Mouse (Mus musculus): ENCODE measurements around the gene Mob3b.
A peak's percentile ranks its signal among the peaks of the same experiment; 100 is the strongest.

Mob3b gene

DNA sequence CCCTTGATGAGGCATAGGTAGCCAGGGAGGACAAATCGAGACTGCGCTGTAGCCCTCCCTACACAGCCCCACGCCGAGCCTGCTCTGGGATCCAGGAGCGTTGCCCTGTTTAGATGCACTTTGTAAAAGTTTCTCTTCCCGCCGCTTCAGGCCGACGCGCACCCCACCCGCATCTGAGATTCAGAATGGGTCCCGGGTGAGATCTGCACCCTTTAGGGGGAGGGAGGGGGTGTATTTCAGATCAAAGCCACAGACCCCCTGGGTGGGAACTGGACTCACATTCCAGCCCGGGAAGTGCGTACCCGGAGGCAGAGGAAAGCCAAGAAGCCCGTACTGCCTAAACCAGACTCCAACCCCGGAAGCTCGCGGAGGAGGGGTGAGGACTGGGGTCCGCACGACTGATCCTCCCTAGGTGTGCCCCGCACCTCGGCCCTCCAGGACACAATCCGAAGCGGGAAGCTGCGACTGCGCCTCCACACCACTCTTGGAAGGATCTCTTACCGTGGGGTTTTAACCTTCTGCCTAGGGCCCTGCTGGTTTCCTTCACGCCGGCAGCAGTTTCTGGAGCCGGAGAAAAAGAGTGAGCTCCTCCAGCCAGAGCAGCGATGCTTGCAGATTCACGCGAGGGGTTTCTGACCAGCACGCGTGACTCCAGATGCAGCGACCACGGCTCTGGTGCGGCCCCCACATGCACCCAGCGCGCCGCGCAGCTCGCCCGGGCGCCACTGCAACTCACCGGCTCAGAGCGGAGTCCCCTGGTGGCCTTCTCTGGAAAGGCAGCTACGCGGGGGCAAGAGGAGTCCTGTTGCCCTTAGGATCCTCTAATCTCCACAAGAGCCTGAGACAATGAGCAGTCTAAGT, at the start of gene Mob3b:
Mob3b (minus strand) TSS at position 734 of the 861 bp plus-strand sequence.
- DNase-seq = peak; percentile 94

DNA sequence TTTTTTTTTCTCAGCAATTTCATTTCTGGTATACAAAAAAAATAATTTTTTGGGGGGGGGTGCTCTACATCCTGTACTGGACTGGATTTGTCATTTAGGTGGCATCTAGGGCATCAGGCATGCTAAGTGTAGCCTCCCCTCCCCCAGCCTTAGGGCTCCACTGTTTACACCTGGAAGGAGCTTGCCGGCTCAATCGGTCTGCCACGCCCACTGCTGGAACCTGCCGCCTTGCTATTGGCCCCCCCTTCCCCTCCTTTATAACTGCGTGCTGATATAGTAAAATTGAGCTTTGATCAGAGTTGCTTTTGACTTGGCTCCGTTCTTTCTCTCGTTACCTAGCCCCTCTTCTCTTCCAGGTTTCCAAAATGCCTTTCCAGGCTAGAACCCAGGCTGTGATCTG, 47.4 kb upstream of the Mob3b start:
- no peak for DNase-seq

DNA sequence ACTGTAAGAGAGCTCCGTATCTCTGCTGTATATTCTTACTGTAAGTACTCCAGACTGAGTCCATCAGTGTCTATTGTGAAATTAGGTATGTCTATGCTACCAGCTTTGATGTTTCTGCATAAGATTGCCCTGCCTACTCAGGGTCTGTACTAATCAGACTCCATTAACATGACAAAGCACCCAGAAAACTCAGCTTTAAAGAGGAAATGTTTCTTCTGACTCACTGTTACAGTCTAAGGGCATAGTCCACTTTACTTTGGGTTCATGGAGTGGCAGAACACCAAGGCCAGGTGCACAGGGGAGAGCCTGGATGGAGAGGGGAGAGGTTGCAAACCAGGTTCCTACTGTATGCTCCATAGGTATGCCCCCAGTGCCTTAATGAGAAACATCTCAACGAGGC, 46.4 kb upstream of the Mob3b start:
- DNase-seq = no peak

DNA sequence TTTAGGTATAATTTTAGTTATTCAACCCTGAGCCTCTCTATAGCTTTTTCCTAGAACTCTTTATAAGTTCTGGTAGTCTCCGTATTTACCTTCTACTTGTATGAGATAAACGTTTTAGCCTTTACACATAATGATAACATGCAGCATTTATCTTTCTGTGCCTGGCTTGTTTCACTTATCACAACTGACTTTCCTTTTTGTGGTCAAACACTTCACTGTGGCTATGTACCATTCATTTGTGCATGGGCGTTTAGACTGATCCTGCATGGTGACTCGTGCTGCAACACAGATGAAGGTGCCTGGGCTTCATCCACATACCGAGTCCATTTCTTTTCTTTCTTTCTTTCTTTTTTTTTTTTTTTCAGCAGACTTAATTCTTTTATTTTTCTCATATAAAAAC, 44.4 kb upstream of the Mob3b start:
- no peak for DNase-seq

DNA sequence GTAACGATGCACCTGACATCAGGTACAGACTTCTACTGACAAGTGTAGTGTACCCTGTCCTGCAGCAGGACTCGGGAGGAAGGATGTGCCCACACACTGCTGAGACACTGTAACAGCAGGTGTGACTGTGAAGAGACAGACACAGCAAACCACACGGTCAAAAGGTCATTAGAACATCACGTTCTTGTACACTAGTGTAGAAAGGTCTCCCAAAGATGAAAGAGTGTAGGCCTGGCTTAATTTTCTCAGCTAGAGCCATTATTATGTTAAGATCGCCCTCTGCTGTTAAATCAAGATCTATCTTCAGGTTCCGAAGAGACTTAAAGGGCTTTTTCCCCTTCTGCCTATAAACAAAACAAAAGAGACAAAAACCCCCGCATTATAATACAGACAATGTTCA, 35.4 kb upstream of the Mob3b start:
- no peak for DNase-seq

DNA sequence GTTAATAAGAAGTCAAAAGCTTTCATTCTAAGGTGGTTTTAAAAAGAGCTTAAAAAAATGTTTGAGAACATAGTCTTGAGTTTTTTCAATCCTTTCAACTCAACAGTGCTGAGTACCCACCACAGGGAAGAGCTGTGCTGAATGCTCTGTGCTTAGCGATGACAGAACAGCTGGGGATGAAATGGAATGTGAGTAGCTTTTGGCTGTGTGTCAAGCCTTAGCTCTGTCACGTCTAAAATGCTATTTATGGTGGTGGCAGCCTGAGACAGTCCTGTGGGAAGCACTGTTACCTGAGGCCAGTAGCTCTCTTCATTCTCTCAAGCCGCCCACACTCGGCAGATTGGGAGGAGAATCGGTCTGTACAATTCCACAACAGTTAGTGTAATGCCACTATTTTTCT, 32.5 kb upstream of the Mob3b start:
- DNase-seq = no peak

DNA sequence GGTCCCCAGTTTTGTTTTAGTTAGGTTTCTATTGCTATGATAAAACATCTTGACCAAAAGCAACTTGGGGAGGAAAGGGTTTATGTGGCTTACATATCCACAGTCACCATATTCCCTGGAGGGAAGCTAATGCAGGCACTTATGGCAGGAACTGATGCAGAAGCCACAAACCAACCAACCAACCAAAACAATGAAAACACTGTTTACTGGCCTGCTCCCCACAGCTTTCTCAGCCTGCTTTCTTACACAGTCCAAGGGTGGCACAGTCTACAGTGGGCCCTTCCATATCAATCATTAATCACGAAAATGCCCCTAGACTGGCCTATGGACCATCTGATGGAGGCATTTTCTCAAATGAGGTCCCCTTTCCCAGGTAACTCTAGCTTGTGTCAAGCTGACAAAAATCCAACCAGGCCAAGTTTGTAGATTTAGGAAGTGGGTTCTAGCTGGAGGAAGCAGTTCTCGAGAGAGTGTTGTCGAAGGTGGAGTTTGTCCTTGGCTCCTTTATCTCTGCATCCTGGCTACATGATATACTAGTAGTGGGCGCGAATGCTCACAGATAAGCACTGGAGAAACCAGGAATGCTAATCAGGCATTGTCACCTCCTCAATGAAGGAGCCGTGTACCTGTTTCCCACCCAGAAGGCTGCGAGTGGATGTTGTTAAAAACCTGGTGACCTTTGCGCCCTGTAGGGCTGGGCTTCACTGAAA, 30.5 kb upstream of the Mob3b start:
- no peak for DNase-seq

DNA sequence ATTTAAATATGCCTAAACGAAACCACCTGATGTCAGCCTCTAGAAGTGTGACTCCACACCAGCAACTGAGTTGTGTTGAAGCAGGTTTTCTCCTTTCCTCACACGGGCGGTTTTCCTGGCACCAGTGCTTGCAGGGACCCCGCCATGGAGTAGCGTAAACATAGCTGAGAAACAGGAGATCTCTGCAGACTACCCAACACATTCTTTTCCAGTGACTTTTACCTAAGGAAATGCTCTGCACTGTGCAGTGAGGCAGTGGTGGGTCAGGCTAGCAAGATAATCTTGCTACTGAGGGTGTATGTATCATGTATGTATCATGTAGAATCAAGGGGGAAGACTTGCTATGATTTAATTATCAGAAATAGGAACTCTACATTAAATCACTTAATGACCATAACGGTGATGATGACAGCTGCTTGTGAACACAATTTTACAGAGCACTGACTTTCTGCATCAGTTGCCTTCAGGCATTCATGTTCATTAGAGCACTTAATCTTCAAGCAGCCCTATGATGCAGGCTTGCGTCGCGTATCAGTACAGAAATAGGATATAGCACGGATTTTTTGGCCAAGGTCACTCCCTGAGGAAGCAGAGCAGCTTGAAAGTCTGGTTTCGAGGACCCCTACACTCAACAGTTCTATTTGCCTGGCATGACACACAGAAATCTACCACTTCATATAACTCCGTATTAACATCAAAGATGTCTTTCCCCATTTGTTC, 20.8 kb upstream of the Mob3b start:
- no peak for DNase-seq

DNA sequence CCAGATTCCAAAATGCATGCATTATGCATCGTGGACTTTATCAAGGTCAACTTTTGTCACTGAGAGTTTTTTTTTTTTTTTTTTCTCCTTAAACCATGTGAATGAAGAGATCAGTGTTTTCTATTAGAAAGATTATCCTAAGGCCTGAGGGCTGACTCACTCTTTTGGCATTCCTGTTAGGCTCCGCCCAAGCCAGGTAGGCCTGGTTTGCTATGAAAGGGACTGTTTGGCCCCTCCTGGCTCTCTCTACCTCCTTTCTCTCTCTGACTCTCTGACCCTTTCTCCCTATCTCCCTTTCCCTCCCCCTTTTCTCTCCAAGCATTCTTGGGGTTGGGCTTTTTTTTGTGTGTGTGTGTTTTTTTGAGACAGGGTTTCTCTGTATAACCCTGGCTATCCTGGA, 18.3 kb upstream of the Mob3b start:
- no peak for DNase-seq

DNA sequence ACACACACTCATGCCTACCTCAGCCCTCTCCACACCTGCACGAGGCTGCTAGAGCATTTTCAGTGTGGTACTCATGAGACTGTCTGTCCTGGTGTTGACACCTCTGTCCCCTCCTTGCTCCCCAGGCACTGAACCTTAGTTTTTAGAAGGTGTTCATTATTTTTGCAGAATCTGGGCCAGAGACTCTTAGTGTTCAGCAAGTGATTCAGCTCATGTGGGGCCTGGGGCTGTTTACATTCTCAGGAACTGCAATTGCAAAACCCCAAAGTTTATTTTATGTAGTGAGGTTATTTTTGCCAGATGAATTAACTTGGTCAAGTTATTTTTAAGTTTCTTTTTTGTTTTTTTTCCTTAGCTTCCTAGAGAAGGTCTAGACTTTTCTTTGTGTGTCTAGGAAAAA, 16.3 kb upstream of the Mob3b start:
- no peak for DNase-seq

DNA sequence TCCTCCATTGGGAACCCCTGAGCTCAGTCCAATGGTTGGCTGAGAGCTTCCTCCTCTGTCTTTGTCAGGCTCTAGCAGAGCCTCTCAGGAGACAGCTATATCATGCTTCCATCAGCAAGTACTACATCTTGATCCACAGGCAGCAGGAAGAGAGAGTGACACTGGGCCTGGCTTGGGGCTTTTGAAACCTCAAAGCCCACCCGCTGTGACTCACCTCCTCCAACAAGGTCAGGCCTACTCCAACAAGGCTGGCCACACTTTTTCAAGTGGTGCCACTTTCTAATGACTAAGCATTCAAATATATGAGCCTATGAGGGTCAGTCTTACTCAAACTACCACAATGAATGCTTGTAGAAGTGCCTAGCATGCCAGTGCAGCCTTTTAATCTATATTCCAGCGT, 15.2 kb upstream of the Mob3b start:
- no peak for DNase-seq

DNA sequence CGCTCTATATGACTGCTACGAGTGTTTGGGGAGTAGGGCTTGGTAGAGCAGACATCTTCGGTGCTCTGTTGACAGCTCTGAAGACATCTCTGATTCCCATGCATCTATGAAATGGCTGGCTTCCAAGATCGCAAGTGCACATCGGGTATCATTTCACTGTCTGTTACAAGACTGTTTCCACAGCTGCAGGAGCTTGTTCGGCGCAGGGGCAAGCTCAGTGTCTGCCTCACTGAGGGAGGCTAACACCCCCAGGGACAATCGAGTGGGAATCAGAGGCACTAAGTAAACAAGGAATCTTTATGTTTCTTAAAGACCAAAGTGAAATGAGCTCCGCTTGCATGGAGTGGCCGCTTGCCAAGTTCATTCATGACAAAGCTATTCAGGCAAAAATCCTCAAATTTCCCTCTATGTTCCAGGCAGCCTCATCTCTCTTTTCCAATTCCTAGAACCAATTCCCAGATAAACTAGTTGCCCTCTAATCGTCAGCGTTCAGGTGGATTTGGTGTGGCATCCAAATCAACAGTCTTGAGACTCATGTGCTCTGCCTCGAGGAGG, 12.4 kb upstream of the Mob3b start:
- DNase-seq = no peak

DNA sequence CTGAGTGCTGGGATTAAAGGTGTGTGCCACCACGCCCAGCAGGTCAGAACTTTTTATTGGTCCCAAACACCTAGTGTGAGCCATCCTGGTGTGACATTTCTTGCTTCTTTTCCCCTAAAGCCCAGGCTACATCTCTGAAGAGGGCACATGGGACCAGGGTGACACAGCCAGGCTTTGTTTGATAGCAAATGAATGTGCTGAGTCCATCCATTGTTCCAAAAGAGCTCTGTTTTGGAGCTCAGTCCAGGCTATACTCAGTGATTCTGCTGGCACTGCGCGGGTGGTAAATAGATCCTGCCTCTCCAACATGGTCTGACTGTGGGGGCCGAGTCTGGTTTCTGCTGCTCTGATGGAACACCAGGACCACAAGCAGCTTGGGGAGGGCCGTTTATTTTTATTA, 10.6 kb upstream of the Mob3b start:
- no peak for DNase-seq

DNA sequence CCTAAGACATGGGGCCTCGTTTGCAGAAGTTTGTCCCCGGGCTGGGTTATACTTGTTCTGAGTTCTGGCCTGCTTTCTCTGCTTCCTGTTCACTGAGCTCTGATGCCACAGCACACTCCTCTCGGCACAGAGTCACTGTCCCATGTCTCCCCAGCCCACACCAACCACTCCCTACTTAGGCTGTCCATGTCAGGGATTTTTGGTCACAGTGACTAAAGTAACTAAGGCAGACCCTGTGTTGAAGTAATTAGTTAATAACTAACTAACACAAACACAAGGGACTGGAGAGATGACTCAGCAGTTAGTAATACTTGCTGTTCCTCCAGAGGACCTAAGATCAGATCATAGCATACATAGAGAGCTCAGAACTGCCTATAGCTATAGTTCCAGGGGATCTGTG, 8.7 kb upstream of the Mob3b start:
- peak; percentile 27 for DNase-seq

DNA sequence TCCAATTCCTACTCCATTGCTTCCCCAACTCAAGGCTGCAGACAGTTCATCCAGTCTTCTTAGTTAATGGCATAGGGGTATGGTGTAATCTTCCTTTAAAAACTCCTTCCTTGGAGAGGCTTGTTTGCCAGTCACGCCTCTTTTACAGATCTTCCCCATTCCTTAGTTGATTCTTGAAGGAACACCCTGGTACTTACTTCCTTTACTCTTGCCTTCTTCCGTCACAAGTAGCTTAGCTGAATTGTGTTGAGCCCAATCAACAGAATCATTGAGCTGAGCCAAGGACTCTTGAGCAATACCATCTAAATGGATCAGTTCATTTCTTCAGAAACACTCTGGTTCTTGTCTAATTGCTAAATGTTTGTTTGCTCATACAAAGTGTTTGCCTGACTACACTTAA, 8.0 kb upstream of the Mob3b start:
- no peak for DNase-seq

DNA sequence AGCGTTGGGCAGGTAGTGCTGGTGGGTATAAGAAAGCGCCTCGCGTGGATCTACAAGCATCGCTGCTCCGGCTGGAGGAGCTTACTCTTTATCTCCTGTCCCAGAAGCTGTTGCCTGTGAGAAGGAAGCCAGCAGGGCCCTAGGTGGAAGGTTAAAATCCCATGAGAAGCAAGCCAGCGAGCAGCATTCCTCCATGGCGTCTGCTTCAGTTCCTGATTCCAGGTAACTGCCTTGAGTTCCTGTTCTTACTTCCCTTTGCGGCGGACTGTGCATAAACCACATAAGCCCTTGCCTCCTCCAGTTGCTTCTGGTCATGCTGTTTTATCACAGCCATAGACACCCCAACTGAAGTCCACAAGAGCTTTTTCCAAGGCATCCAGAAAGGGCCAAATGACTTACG, 531 bp upstream of the Mob3b start:
- no peak for DNase-seq

DNA sequence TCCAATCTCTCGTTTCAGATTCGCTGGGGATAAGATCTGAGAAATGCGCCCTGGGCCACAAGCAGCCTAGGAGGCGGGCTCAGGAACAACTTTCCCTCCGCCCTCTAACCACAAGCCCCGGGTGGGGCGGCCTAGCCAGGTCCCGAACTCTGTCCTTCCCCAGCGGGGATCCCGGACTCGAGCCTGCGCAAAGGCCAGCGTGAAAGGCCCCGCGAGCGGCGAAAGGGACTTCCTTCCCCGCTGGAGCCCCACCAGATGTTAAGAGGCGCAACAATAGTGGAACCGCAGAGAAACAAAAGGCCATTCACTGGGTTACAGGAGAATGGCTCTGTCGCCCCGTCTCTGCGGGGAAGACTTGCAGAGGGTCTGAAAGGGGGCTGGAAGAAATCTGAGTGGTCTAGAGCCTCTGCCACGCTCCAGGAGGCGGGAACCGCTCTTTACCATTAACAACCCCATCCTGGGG, 1.1 kb downstream of the Mob3b start:
- peak; percentile 87 for DNase-seq

DNA sequence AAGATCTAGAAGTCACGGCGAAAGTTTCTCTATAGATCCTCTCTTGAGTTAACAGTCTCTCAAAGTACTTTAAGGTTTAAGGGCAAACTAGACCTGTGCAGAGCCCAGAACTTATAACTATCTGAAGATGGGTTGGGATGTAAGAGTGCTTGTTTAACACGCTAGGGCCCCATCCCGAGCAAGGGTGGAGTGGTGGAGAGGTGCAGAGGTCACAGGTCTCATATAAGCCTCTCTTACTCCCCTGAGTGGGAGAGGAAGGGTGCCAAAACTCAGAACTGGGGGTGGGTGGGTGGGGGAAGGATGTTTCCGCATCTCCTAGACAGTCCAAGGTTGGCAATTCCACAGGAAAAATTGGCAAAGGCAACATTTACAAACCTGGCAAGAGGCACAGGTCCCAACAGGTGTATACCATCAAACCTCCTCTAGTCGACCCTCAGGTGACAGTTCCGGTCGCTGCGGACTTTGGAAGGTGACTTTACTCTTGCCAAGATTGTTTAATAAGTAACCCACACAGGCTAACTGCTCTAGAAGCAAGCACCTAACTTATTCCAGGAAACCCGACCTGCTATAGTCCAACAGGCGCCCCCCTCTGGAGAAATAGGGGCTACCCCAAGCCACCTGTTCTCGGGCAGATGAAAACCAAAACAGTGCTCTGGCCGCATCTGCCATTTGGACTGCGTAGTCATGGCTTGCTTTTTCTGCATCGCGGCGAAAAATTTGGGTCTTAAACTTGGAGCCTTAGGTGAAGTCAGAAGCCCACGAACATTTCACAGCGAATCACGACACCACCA, 2.0 kb downstream of the Mob3b start:
- DNase-seq = peak; percentile 88

DNA sequence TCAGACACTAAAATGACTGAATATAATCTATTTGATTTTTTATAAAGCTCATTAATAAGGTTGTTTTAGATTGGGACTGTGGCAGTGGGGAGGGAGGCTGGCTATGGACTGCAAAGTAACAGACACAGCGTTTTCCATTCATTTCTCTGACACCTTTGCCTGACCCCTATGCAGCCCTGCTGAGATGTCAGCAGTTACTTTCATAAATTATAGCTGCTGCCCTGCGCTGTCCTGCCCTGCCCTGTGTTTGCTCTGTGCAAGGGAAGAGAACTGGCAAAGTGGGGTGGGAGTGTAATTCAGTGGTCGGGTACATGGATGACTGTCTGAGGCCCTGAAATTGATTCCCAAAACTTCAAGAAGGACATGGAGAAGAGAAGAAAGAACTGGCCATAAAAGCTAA, 3.2 kb downstream of the Mob3b start:
- no peak for DNase-seq

DNA sequence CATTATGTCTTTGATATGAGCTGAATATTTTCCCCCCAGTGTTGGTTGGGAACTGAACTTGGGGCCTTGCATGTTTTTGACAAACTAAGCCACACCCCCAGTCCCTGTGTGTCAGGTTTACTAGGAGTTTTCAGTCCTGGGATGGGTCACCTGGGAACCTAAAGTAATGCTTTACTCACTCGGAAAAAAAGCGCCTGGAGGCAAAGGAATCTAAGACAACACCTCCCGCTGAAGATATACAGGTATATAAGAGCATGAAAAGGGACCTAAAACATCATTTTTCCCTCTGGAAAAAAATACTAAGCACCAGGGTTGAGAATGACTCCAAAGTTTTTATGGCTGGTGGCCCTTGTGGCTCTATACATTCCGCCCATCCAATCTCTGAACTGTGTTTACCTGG, 5.5 kb downstream of the Mob3b start, which contains the start of gene Ifnk:
Ifnk (plus strand) TSS at position 301 of the 400 bp plus-strand sequence.
- DNase-seq = no peak

DNA sequence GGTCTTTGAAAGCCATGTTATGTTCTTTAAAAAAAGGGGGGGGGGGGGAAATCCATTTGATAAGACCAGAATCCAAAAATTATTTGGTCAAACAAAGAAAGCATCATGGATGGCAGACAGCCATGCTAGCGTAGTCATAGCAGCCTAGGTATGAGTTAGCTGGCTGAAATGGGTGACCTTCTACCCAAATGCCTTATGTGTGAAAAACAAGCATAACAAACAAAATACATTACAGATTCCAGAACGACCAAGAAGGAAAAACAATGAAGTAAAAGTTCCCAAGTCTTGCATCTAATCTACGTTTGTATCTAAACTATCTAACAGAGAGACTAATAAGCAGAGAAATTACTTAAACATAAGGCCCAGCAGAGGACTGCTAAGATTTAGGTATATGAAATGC, 6.6 kb downstream of the Mob3b start:
- no peak for DNase-seq

DNA sequence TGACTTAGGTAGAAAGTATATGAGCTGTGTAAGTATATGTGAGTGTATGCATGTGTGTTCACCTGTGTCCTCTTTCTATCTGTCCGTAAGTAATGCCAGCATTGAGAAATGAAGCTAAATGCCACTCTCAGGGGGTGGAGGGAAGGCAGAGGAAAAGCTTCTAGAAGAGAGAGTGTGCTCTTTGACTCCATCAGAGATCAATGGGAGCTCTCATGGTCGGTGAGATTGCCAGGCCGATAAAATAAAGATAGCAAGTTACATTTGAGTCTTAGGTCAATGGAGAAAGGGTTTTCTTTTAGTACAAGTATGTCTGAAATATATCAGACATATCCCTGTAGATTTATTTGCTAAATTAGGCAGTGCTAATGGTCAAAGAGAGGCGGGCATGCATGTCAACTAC, 9.0 kb downstream of the Mob3b start:
- DNase-seq = no peak

DNA sequence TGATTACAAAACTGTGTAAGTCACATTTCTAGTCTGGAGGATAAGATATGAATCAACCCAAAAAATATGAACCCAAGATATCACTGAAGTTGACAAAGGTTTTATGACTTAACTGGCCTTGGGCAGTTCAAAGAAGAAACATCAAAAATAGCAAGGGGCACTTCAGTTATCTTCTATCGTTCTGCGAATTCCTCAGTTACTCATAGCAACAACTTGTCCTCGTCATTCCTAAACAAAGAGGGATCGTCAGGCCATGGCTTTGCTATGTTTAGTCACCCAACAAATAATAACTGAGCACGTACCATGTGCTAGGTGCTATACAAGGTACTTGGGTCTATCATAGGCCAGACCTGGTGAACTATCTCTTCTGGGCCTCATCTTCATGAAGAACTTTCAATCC, 10.7 kb downstream of the Mob3b start:
- DNase-seq = no peak
